Mouse (Mus musculus) forelimb bud, embryonic 11.5 days (tissue): Measurements from ENCODE around the gene Upf3b.
"Not testable (repeated sequence)": the region's sequence is repeated elsewhere in the genome, so short reads cannot be mapped to it uniquely, and the experiment has no call there.

ENCODE experiments used
- DNase-seq: peaks from one replicate; pipeline ENCODE4 v3.0.0-alpha.2; 2012; ENCODE audit warnings: low read depth, low spot score

Upf3b gene

GRCm38 (mm10) chrX:37110193-37110880 lies at the start of gene Upf3b:
Gene Upf3b, minus strand, starts transcription at chrX:37110322.
- DNase-seq = peak; percentile 95

GRCm38 (mm10) chrX:37157839-37158238 lies 47.7 kb upstream of the Upf3b start:
- DNase-seq = no peak

- DNase-seq = peak; percentile 12
These were observed 34.8 kb upstream of the Upf3b start for GRCm38 (mm10) chrX:37144954-37145353.

GRCm38 (mm10) chrX:37144498-37144897 lies 34.4 kb upstream of the Upf3b start:
- DNase-seq = not testable (repeated sequence)

DNA sequence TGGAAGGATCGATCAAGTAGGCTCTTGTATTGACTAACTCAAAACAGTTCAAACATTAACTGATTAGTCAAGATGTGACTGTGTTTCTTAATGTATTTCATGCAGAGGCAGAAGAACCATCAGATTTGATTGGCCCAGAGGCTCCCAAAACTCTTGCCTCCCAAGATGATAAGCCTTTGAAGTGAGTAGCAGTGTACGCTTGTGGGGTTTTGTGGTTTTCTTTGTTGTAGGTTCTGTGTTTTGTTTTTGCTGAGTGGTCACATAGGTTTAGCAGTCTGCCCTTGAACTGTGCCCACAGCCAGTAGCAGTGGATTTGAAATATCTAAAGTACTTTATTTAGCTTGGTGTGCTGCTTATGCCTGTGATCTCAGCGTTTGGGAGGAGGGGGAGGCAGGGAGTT lies 31.6 kb upstream of the Upf3b start:
- DNase-seq = no peak

DNA sequence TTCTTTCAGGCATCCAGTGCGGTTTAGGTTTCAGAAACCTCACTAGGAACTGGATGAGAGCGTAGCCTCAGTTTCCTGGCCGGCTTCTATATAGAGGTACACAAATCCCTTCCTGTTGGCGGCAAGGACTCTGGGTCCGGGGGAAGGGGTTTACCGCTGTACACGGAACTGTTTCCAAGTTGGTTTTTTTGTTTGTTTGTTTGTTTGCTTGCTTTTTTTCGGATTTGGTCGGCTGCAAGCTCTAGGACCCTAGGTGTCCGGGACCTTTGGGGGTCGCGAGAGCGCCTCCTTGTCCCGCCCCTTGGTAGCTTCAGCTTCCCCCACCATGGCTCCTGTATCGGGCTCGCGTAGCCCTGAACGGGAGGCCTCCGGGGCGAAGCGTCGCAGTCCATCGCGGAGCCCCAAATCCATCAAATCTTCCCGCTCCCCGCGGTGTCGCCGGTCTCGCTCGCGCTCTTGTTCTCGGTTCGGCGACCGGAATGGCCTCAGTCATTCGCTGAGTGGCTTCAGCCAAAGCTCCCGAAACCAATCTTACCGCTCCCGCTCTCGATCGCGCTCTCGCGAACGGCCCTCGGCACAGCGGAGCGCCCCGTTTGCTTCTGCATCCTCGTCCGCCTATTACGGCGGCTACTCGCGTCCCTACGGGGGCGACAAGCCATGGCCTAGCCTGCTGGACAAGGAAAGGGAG lies 16.7 kb upstream of the Upf3b start, which contains the start of gene Nkap:
TSS of gene Nkap (plus strand) at position 125 of the 688 bp plus-strand sequence.
- peak; percentile 88 for DNase-seq

GRCm38 (mm10) chrX:37125511-37125910 lies 15.4 kb upstream of the Upf3b start:
- no peak for DNase-seq

GRCm38 (mm10) chrX:37120212-37120611 lies 10.1 kb upstream of the Upf3b start:
- no peak for DNase-seq

- no peak for DNase-seq
These were observed 9.5 kb upstream of the Upf3b start for GRCm38 (mm10) chrX:37119585-37119984.

DNA sequence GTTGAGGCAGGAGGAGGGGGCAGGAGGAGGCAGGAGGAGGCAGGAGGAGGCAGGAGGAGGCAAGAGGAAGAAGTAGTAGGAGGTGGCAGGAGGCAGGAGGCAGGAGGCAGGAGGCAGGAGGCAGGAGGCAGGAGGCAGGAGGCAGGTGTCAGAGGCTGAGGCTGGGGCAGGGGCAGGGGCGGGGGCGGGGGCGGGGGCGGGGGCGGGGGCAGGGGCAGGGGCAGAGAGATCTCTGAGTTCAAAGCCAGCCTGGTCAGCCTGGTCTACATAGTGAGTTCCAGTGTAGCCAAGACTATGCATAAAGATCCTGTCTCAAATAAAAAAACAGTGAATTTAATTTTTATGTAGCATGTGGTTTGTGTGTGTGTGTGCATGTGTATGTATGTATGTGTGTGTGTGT lies 7.0 kb upstream of the Upf3b start:
- no peak for DNase-seq

- DNase-seq = no peak
These were observed 715 bp upstream of the Upf3b start for GRCm38 (mm10) chrX:37110881-37111193.

GRCm38 (mm10) chrX:37109526-37110192 lies 463 bp downstream of the Upf3b start:
- DNase-seq = no peak

DNA sequence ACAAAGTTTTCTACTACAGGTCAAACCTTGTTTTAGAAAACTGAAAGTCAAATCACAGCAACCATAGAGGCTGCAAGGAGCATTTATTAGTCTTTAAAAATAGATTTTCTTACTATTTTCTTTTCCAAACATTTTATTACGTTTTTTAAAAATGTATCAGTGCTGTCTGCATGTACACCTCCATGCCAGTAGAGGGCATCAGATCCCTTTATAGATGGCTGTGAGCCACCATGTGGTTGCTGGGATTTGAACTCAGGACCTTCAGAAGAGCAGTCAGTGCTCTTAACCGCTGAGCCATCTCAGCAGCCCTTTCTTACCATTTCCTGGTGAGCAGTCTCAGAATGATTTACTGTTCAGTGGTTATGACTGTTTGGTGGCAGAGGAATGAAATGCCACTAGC lies 6.3 kb downstream of the Upf3b start:
- DNase-seq = no peak

DNA sequence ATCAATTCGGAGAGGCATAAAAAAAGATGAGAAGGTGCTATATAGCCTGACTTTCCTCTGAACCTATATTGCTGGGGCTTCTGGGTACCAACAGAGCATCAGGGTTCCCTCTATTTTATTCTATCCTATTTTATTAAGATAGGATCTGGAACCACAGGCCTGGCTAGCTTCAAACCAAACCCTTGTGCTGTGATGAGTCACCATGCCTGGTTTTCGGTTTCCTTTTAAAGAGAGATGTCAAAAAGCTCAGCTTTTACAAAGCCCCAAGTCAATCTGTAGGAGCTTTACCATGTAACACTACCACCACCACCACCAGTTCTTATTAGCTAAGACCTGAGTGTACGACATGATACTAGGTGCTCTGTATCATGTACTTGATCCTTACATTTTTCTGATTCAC lies 11.4 kb downstream of the Upf3b start:
- DNase-seq = no peak

DNA sequence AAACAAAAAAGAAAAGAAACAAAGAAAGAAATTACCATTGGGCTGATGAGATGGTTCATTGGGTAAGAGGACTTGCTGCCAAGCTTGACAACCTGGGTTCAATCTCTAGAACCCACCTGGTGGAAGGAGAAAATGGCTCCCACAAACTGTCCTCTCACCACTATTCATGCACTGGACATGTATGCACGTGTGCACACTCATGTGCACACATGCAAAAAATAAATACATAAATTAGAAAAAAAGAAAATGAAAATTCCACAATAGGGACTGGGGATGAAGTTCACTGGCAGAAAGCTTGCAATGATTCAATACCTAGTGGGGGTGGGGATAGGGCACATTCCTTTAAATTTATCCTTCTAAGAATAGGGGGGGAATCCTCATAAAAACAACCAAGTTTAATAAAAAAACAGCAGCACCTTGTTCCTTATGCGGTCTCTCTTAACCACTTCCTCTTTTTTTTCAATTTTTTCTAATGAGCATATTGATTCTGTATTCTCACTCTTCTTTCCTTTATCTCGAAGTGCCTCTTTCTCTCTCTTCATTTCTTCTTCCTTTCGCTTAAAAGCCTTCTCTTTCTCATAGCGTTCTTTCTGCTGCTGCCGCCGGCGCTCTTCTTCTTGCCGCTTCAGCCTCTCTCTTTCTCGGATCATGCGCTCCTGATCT lies 14.9 kb downstream of the Upf3b start:
- no peak for DNase-seq

- no peak for DNase-seq
These were observed 18.7 kb downstream of the Upf3b start for GRCm38 (mm10) chrX:37091457-37091856.

GRCm38 (mm10) chrX:37088778-37089177 lies 21.3 kb downstream of the Upf3b start:
- no peak for DNase-seq

- no peak for DNase-seq
These were observed 24.5 kb downstream of the Upf3b start for GRCm38 (mm10) chrX:37085665-37086064.

- peak; percentile 80 for DNase-seq
These were observed 25.0 kb downstream of the Upf3b start, which contains the start of gene Rpl39 for GRCm38 (mm10) chrX:37084927-37085660. Gene Rpl39, minus strand, starts transcription at chrX:37085402.

- DNase-seq = no peak
These were observed 25.7 kb downstream of the Upf3b start for GRCm38 (mm10) chrX:37084318-37084926.

- DNase-seq = no peak
These were observed 28.9 kb downstream of the Upf3b start for GRCm38 (mm10) chrX:37081194-37081593.
